Mouse (Mus musculus): Measurements from ENCODE around the gene Emc7. TPM values are rescaled to one million over a fixed set of nuclear protein-coding genes. Genes with fewer than 3 reads are reported as not detected.

The Emc7 gene
- total RNA-seq, 1 experiment, result 16.5 TPM

GRCm38 (mm10) chr2:112506841-112507435 lies 52.1 kb downstream of the Emc7 start:
- H3K36me3 ChIP-seq (ENCODE audit: control insufficient read depth, insufficient read depth, low read length, poor library complexity, severe bottlenecking), result no peaks in the 10 kb centered on the region
- TF ChIP-seq CHD2 (IDR thresholded peaks at IDR 0.05; ENCODE audit: low read depth, low read length) (no peak), MAFK (IDR thresholded peaks at IDR 0.05; ENCODE audit: insufficient read depth, low read depth, low read length) (no peak), ZNF384 (IDR thresholded peaks at IDR 0.05; ENCODE audit: low read depth, low read length) (no peak), ZC3H11A (IDR thresholded peaks at IDR 0.05; ENCODE audit: borderline replicate concordance, low read depth, low read length) (no peak), HCFC1 (IDR thresholded peaks at IDR 0.05; ENCODE audit: borderline replicate concordance, insufficient read depth, low read length) (no peak)
- in situ Hi-C loops (cut with MboI; ENCODE audit: low sequenced_read_pairs in 2 of 2, unreplicated experiment in 2 of 2), result no loop called here
- H3K9me3 ChIP-seq (ENCODE audit: control insufficient read depth, insufficient read depth, low read depth, low read length), result no peaks in the 10 kb centered on the region
- no peak overlapping the region for H3K27ac ChIP-seq (ENCODE audit: insufficient read depth, low read depth, low read length, poor library complexity, severe bottlenecking)
- DNase-seq (ENCODE audit: low read depth, low spot score), result no peak
- no peak overlapping the region for H3K4me3 ChIP-seq (ENCODE audit: insufficient read depth in 1 of 2, low read depth in 1 of 2, low read length in 2 of 2, poor library complexity in 1 of 2, severe bottlenecking in 1 of 2)
- no peak overlapping the region for H3K9ac ChIP-seq (ENCODE audit: insufficient read depth, low read depth, low read length, poor library complexity, severe bottlenecking)
- peaks cover 0 to 2% of the 10 kb centered on the region in 2 experiments; a peak in 1 of 4 replicates for H3K4me1 ChIP-seq (ENCODE audit: control insufficient read depth in 2 of 2, insufficient read depth in 2 of 2, low read length in 2 of 2, poor library complexity in 1 of 2)

DNA sequence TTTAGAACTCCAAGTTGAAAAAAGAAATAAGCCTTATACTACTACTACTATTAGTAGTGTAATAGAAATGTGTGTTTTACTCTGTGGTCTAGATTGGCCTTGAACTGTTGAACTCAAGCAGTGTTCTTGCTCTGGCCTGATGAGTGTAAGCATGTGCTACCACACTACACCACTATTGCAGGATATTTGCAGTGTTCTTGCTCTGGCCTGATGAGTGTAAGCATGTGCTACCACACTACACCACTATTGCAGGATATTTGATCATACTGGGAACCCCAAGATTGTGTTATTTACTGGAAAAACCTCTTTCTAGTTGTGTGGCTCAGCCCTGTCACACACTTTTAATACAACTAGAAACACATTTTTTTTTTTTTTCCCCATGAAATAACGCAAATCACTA lies 52.6 kb downstream of the Emc7 start:
- TF ChIP-seq CHD2 (IDR thresholded peaks at IDR 0.05; ENCODE audit: low read depth, low read length), result no peak
- no peak for TF ChIP-seq HCFC1 (IDR thresholded peaks at IDR 0.05; ENCODE audit: borderline replicate concordance, insufficient read depth, low read length)
- peaks cover 0 to 2% of the 10 kb centered on the region in 2 experiments; a peak in 1 of 4 replicates for H3K4me1 ChIP-seq (ENCODE audit: control insufficient read depth in 2 of 2, insufficient read depth in 2 of 2, low read length in 2 of 2, poor library complexity in 1 of 2)
- H3K27ac ChIP-seq (ENCODE audit: insufficient read depth, low read depth, low read length, poor library complexity, severe bottlenecking), result no peak overlapping the region
- no peaks in the 10 kb centered on the region for H3K9me3 ChIP-seq (ENCODE audit: control insufficient read depth, insufficient read depth, low read depth, low read length)
- in situ Hi-C loops (cut with MboI; ENCODE audit: low sequenced_read_pairs in 2 of 2, unreplicated experiment in 2 of 2), result no loop called here
- DNase-seq (ENCODE audit: low read depth, low spot score), result no peak
- no peak overlapping the region for H3K9ac ChIP-seq (ENCODE audit: insufficient read depth, low read depth, low read length, poor library complexity, severe bottlenecking)
- H3K4me3 ChIP-seq (ENCODE audit: insufficient read depth in 1 of 2, low read depth in 1 of 2, low read length in 2 of 2, poor library complexity in 1 of 2, severe bottlenecking in 1 of 2), result no peak overlapping the region
- no peaks in the 10 kb centered on the region for H3K36me3 ChIP-seq (ENCODE audit: control insufficient read depth, insufficient read depth, low read length, poor library complexity, severe bottlenecking)

DNA sequence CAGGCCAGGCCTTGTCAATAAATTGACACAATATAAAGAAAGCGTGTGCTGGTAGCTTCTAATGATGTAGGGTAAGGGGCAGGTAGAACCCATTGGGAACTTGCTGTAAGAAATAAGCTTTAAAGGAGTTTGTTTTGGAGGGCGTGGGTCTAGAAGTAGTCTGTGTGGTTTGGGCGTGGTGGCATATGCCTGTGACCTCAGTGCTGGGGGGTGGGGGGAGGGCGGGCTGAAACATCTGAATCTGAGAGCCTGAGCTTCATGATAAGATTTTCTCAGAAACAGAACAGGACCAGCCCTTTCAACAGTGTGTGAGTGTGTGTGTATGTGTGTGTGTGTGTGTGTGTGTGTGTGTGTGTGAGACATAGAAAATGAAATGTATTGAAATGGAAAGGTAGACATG lies 55.3 kb downstream of the Emc7 start:
- no peak for TF ChIP-seq ZNF384 (IDR thresholded peaks at IDR 0.05; ENCODE audit: low read depth, low read length)
- no peak for TF ChIP-seq CHD2 (IDR thresholded peaks at IDR 0.05; ENCODE audit: low read depth, low read length)
- TF ChIP-seq MAFK (IDR thresholded peaks at IDR 0.05; ENCODE audit: insufficient read depth, low read depth, low read length), result no peak
- no peak for TF ChIP-seq HCFC1 (IDR thresholded peaks at IDR 0.05; ENCODE audit: borderline replicate concordance, insufficient read depth, low read length)
- TF ChIP-seq ZC3H11A (IDR thresholded peaks at IDR 0.05; ENCODE audit: borderline replicate concordance, low read depth, low read length), result no peak
- Histone ChIP-seq H3K4me3 (ENCODE audit: insufficient read depth in 1 of 2, low read depth in 1 of 2, low read length in 2 of 2, poor library complexity in 1 of 2, severe bottlenecking in 1 of 2) (no peak overlapping the region), H3K9ac (ENCODE audit: insufficient read depth, low read depth, low read length, poor library complexity, severe bottlenecking) (no peak overlapping the region), H3K27ac (ENCODE audit: insufficient read depth, low read depth, low read length, poor library complexity, severe bottlenecking) (no peak overlapping the region), H3K4me1 (ENCODE audit: control insufficient read depth in 2 of 2, insufficient read depth in 2 of 2, low read length in 2 of 2, poor library complexity in 1 of 2) (no peaks in the 10 kb centered on the region), H3K9me3 (ENCODE audit: control insufficient read depth, insufficient read depth, low read depth, low read length) (no peaks in the 10 kb centered on the region), H3K36me3 (ENCODE audit: control insufficient read depth, insufficient read depth, low read length, poor library complexity, severe bottlenecking) (no peaks in the 10 kb centered on the region)
- no peak for DNase-seq (ENCODE audit: low read depth, low spot score)
- in situ Hi-C loops (cut with MboI; ENCODE audit: low sequenced_read_pairs in 2 of 2, unreplicated experiment in 2 of 2), result no loop called here

GRCm38 (mm10) chr2:112513036-112513435 lies 58.2 kb downstream of the Emc7 start:
- Histone ChIP-seq H3K9me3 (ENCODE audit: control insufficient read depth, insufficient read depth, low read depth, low read length) (no peaks in the 10 kb centered on the region), H3K4me3 (ENCODE audit: insufficient read depth in 1 of 2, low read depth in 1 of 2, low read length in 2 of 2, poor library complexity in 1 of 2, severe bottlenecking in 1 of 2) (no peak overlapping the region), H3K9ac (ENCODE audit: insufficient read depth, low read depth, low read length, poor library complexity, severe bottlenecking) (no peak overlapping the region), H3K27ac (ENCODE audit: insufficient read depth, low read depth, low read length, poor library complexity, severe bottlenecking) (no peak overlapping the region), H3K4me1 (ENCODE audit: control insufficient read depth in 2 of 2, insufficient read depth in 2 of 2, low read length in 2 of 2, poor library complexity in 1 of 2) (no peaks in the 10 kb centered on the region), H3K36me3 (ENCODE audit: control insufficient read depth, insufficient read depth, low read length, poor library complexity, severe bottlenecking) (no peaks in the 10 kb centered on the region)
- in situ Hi-C loops (cut with MboI; ENCODE audit: low sequenced_read_pairs in 2 of 2, unreplicated experiment in 2 of 2), result no loop called here
- TF ChIP-seq ZNF384 (IDR thresholded peaks at IDR 0.05; ENCODE audit: low read depth, low read length), result no peak
- no peak for TF ChIP-seq CHD2 (IDR thresholded peaks at IDR 0.05; ENCODE audit: low read depth, low read length)
- TF ChIP-seq HCFC1 (IDR thresholded peaks at IDR 0.05; ENCODE audit: borderline replicate concordance, insufficient read depth, low read length), result no peak
- no peak for TF ChIP-seq MAFK (IDR thresholded peaks at IDR 0.05; ENCODE audit: insufficient read depth, low read depth, low read length)
- no peak for TF ChIP-seq ZC3H11A (IDR thresholded peaks at IDR 0.05; ENCODE audit: borderline replicate concordance, low read depth, low read length)
- no peak for DNase-seq (ENCODE audit: low read depth, low spot score)

GRCm38 (mm10) chr2:112516728-112517127 lies 61.9 kb downstream of the Emc7 start:
- in situ Hi-C loops (cut with MboI; ENCODE audit: low sequenced_read_pairs in 2 of 2, unreplicated experiment in 2 of 2), result no loop called here
- H3K9ac ChIP-seq (ENCODE audit: insufficient read depth, low read depth, low read length, poor library complexity, severe bottlenecking), result no peak overlapping the region
- no peak overlapping the region for H3K4me3 ChIP-seq (ENCODE audit: insufficient read depth in 1 of 2, low read depth in 1 of 2, low read length in 2 of 2, poor library complexity in 1 of 2, severe bottlenecking in 1 of 2)

More at GRCm38 (mm10) chr2:112516728-112517127, 61.9 kb downstream of the Emc7 start:
- H3K9me3 ChIP-seq (ENCODE audit: control insufficient read depth, insufficient read depth, low read depth, low read length), result no peaks in the 10 kb centered on the region
- DNase-seq (ENCODE audit: low read depth, low spot score), result no peak
- no peaks in the 10 kb centered on the region for H3K4me1 ChIP-seq (ENCODE audit: control insufficient read depth in 2 of 2, insufficient read depth in 2 of 2, low read length in 2 of 2, poor library complexity in 1 of 2)
- TF ChIP-seq HCFC1 (IDR thresholded peaks at IDR 0.05; ENCODE audit: borderline replicate concordance, insufficient read depth, low read length), result no peak
- no peak for TF ChIP-seq CHD2 (IDR thresholded peaks at IDR 0.05; ENCODE audit: low read depth, low read length)
- TF ChIP-seq ZC3H11A (IDR thresholded peaks at IDR 0.05; ENCODE audit: borderline replicate concordance, low read depth, low read length), result no peak
- no peak for TF ChIP-seq MAFK (IDR thresholded peaks at IDR 0.05; ENCODE audit: insufficient read depth, low read depth, low read length)
- TF ChIP-seq ZNF384 (IDR thresholded peaks at IDR 0.05; ENCODE audit: low read depth, low read length), result no peak
- H3K27ac ChIP-seq (ENCODE audit: insufficient read depth, low read depth, low read length, poor library complexity, severe bottlenecking), result no peak overlapping the region
- no peaks in the 10 kb centered on the region for H3K36me3 ChIP-seq (ENCODE audit: control insufficient read depth, insufficient read depth, low read length, poor library complexity, severe bottlenecking)
